Mouse (Mus musculus) erythroblast, embryonic 14.5 days (primary cell): Measurements from ENCODE around the gene Dennd6b.

Experiments used
- GATA1 ChIP-seq: IDR thresholded peaks from 2 replicates; pipeline ENCODE4 v1.6.1; 2012; ENCODE audit warnings: low read length, inconsistent platforms, mixed read lengths
- TAL1 ChIP-seq: IDR thresholded peaks from 3 replicates; pipeline ENCODE4 v1.6.1; 2012; ENCODE audit warnings: low read length, inconsistent platforms, mixed read lengths

DNA sequence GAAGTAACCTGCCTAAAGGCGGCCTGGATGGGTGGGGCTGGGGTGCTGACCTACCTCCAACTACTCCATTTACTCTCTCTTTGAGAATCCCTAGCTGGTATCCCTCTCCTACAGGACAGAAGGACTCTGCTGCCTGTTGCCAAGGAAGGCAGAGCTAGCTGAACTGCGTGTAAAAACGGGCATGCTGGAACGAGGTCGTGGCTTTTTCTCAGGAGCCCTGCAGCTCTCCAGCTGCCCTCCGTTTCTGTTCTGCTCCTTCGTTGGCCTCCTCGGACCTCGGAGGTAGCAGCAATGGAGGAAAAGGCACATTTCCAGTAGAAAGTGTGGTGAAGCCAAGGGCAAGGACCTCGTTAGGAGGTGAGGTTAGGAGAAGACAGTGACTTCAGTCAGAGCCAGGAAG lies 27.4 kb downstream of the Dennd6b start:
- no peak for TF ChIP-seq GATA1
- TF ChIP-seq TAL1, result no peak
